39 mouse cellular contexts compared by ENCODE assay signal in the genomic region with DNA sequence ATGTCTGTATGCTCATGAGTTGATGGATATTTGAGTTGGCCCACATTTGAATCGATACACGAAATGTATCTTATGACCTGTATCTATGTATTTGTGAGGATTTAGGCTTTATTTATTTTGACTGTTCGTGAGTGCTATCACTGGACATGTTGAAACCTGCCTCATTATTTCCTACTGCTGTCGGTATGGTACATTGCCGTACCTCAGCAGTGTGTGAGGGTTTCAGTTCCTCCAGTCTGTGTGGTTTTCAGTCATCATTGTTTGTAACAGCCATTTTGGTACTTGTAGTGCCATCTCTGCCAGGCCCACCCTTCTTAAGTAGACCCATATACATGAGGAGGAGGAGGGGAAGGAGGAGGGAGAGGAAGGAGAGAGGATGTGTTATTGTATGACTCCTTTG. TPM values are rescaled to one million over a fixed set of nuclear protein-coding genes. Genes with fewer than 3 reads are reported as not detected.
"Had no signal": no experiment of that assay in that cellular context is flagged by ENCODE, and none has a peak within 500 bp of the region (broad histone marks: within the 10 kb centered on the region; RNA-seq: fewer than 3 reads in every experiment).

No protein-coding gene starts in this region.

- H3K27me3 ChIP-seq: forebrain, embryonic 15.5 days had no signal

- H3K4me3 ChIP-seq: embryonic facial prominence, embryonic 10.5 days; embryonic facial prominence, embryonic 12.5 days; embryonic facial prominence, embryonic 13.5 days; embryonic facial prominence, embryonic 15.5 days; erythroblast, embryonic 14.5 days; forebrain, embryonic 10.5 days; forebrain, embryonic 12.5 days; forebrain, embryonic 13.5 days; forebrain, embryonic 15.5 days; gastrocnemius, adult 2 months; heart, adult 2 months had no signal

- H3K36me3 ChIP-seq: embryonic facial prominence, embryonic 10.5 days; embryonic facial prominence, embryonic 12.5 days; embryonic facial prominence, embryonic 13.5 days; embryonic facial prominence, embryonic 15.5 days; forebrain, embryonic 10.5 days; forebrain, embryonic 12.5 days; forebrain, embryonic 15.5 days had no signal

- H3K4me2 ChIP-seq: embryonic facial prominence, embryonic 12.5 days; embryonic facial prominence, embryonic 13.5 days; embryonic facial prominence, embryonic 15.5 days; forebrain, embryonic 12.5 days; forebrain, embryonic 13.5 days; forebrain, embryonic 15.5 days had no signal

- H3K9ac ChIP-seq: embryonic facial prominence, embryonic 12.5 days; embryonic facial prominence, embryonic 13.5 days; embryonic facial prominence, embryonic 15.5 days; forebrain, embryonic 12.5 days; forebrain, embryonic 13.5 days; forebrain, embryonic 15.5 days; forebrain, postnatal 0 days had no signal

- DNase-seq: cerebellum, adult 9-10 months; cerebellum, adult 9-11 months; cerebellum, postnatal 10 days; cerebellum, postnatal 14 days; cerebellum, postnatal 25 days; cerebellum, postnatal 36 days; embryo, embryonic 11 days; forebrain, postnatal 0 days; gastrocnemius, adult 2 months; gastrocnemius, postnatal 10 days; gastrocnemius, postnatal 14 days; gastrocnemius, postnatal 25 days; gastrocnemius, postnatal 36 days; heart, adult 11 months; heart, adult 18-20 months; heart, adult 2 months had no signal

- H3K27ac ChIP-seq: embryonic facial prominence, embryonic 10.5 days; embryonic facial prominence, embryonic 12.5 days; embryonic facial prominence, embryonic 13.5 days; embryonic facial prominence, embryonic 15.5 days; forebrain, embryonic 10.5 days; forebrain, embryonic 12.5 days; forebrain, embryonic 13.5 days; forebrain, embryonic 15.5 days; gastrocnemius, adult 2 months; heart, adult 2 months had no signal

- H3K9me3 ChIP-seq: embryonic facial prominence, embryonic 12.5 days; embryonic facial prominence, embryonic 13.5 days; embryonic facial prominence, embryonic 15.5 days; forebrain, embryonic 10.5 days; forebrain, embryonic 12.5 days; forebrain, embryonic 13.5 days; forebrain, embryonic 15.5 days had no signal

RNA-seq across cellular contexts. Expression of a gene that starts 4.7 kb away (rescaled TPM):
- total RNA-seq: gastrocnemius, adult 18-20 months; gastrocnemius, adult 2 months; gastrocnemius, adult 8-10 months; gastrocnemius, postnatal 14 days; gastrocnemius, postnatal 25 days; gastrocnemius, postnatal 36 days; granulocyte monocyte progenitor cell, adult 5-6 weeks; heart, adult 18-20 months; heart, adult 2 months; heart, adult 8-10 months had no signal
- polyA plus RNA-seq: erythroblast, embryonic 14.5 days had no signal

RNA-seq across cellular contexts. Expression of a gene that starts 46.1 kb away (rescaled TPM):
- total RNA-seq: common myeloid progenitor, adult 5-6 weeks; forebrain, postnatal 0 days; gastrocnemius, adult 18-20 months; gastrocnemius, adult 2 months; gastrocnemius, adult 8-10 months; gastrocnemius, postnatal 10 days; gastrocnemius, postnatal 14 days; gastrocnemius, postnatal 25 days; gastrocnemius, postnatal 36 days; gastrocnemius, postnatal 4 days; granulocyte monocyte progenitor cell, adult 5-6 weeks; heart, adult 18-20 months; heart, adult 2 months; heart, adult 8-10 months had no signal
- polyA plus RNA-seq: cortical plate, adult 2 months; embryonic facial prominence, embryonic 10.5 days; embryonic facial prominence, embryonic 11.5 days; embryonic facial prominence, embryonic 12.5 days; embryonic facial prominence, embryonic 13.5 days; embryonic facial prominence, embryonic 14.5 days; embryonic facial prominence, embryonic 15.5 days; erythroblast, embryonic 14.5 days; forebrain, embryonic 10.5 days; forebrain, embryonic 11.5 days; forebrain, embryonic 12.5 days; forebrain, embryonic 13.5 days; forebrain, embryonic 14.5 days; forebrain, embryonic 15.5 days; forebrain, embryonic 16.5 days; forebrain, postnatal 0 days; frontal cortex, adult 2 months; gonadal fat pad, adult 2 months; heart, adult 2 months had no signal
